Mouse (Mus musculus): ENCODE results near the gene Sptb.

- TF ChIP-seq CTCF (IDR thresholded peaks at IDR 0.05; ENCODE audit: low read depth) (no peak), EP300 (IDR thresholded peaks at IDR 0.05; ENCODE audit: low read depth) (no peak)
These were observed 125.3 kb downstream of the Sptb start for GRCm38 (mm10) chr12:76585028-76585427.

Data from heart, postnatal 0 days (tissue).